Mouse (Mus musculus) megakaryocyte, embryonic 14.5 days (primary cell): ENCODE data around the gene Lrrc20.

Source experiments
- FLI1 ChIP-seq: IDR thresholded peaks from 2 replicates; pipeline ENCODE4 v1.6.1; 2012; ENCODE audit warnings: low read length, inconsistent platforms, mixed read lengths
- GATA1 ChIP-seq: IDR thresholded peaks from 3 replicates; pipeline ENCODE4 v1.6.1; 2012; ENCODE audit warnings: mixed read lengths, low read length, inconsistent platforms, borderline replicate concordance

GRCm38 (mm10) chr10:61451463-61451930, 24.1 kb upstream of the Lrrc20 start:
- TF ChIP-seq GATA1 (no peak), FLI1 (no peak; the same call in 1 of the 2 replicates)
